Mouse (Mus musculus) embryonic fibroblast, embryonic 13.5 days (primary cell): ENCODE data around the gene Fhl5.

Experiments used
- CTCF ChIP-seq: IDR thresholded peaks from 2 replicates; pipeline ENCODE4 v1.5.1; 2011; ENCODE audit warnings: mild to moderate bottlenecking, control low read depth, low read length, moderate library complexity, borderline replicate concordance; ENCODE audit not compliant: insufficient read depth
- POLR2A ChIP-seq: IDR thresholded peaks from 2 replicates; pipeline ENCODE4 v1.6.1; 2011; ENCODE audit warnings: low read depth, mild to moderate bottlenecking, control low read depth, low read length, moderate library complexity

- TF ChIP-seq CTCF (no peak), POLR2A (no peak)
These were observed 29.2 kb upstream of the Fhl5 start for GRCm38 (mm10) chr4:25271926-25272325.
